Mouse (Mus musculus): ENCODE measurements around the gene Abcd4.

GRCm38 (mm10) chr12:84577768-84578439 is 39.3 kb downstream of the Abcd4 start:
- no peak for TF ChIP-seq CTCF (IDR thresholded peaks at IDR 0.05; ENCODE audit: control insufficient read depth, insufficient read depth, insufficient replicate concordance, low read depth, low read length)
- TF ChIP-seq POLR2A (IDR thresholded peaks at IDR 0.05; ENCODE audit: control insufficient read depth, low read depth, low read length): no peak

All from testis, adult 2 months (tissue).